Mouse (Mus musculus) limb, embryonic 13.5 days (tissue): ENCODE results near the gene Btn1a1. TPM values are rescaled to one million over a fixed set of nuclear protein-coding genes. Genes with fewer than 3 reads are reported as not detected.

ENCODE experiments used
- ATAC-seq: fragments of 200-750 bp; cut with Nextera tagmentation; 2 replicates; pipeline ENCODE4 v1.8.0; 2017; ENCODE audit warnings: low read depth, moderate number of reproducible peaks, moderate TSS enrichment; ENCODE audit not compliant: low FRiP score
- H3K27ac ChIP-seq: fragments of 300-500 bp; sonication (generic); 2 replicates; pipeline ENCODE4 v1.5.1; 2015; ENCODE audit warnings: inconsistent platforms, mild to moderate bottlenecking, moderate library complexity
- H3K27me3 ChIP-seq: fragments of 300-500 bp; sonication (generic); 2 replicates; pipeline ENCODE4 v1.6.1; 2015; ENCODE audit warnings: mild to moderate bottlenecking, inconsistent platforms
- H3K36me3 ChIP-seq: fragments of 300-500 bp; sonication (generic); 2 replicates; pipeline ENCODE4 v1.6.1; 2015; ENCODE audit warnings: inconsistent platforms, mild to moderate bottlenecking, moderate library complexity
- H3K4me1 ChIP-seq: fragments of 300-500 bp; sonication (generic); 2 replicates; pipeline ENCODE4 v1.6.1; 2015; ENCODE audit warnings: inconsistent platforms
- H3K4me2 ChIP-seq: fragments of 300-500 bp; sonication (generic); replicated peaks from 2 replicates; pipeline ENCODE4 v1.6.1; 2015; ENCODE audit warnings: inconsistent platforms, mild to moderate bottlenecking, moderate library complexity
- H3K4me3 ChIP-seq: fragments of 300-500 bp; sonication (generic); 2 replicates; pipeline ENCODE4 v1.5.1; 2015; ENCODE audit warnings: moderate library complexity, mild to moderate bottlenecking, inconsistent platforms
- H3K9ac ChIP-seq: fragments of 300-500 bp; sonication (generic); 2 replicates; pipeline ENCODE4 v1.6.1; 2015; ENCODE audit warnings: mild to moderate bottlenecking, inconsistent platforms
- H3K9me3 ChIP-seq: fragments of 300-500 bp; sonication (generic); 2 replicates; pipeline ENCODE4 v1.6.1; 2016; ENCODE audit warnings: inconsistent platforms
- WGBS: fragments of 180-500 bp; shearing (Covaris S2); methylation state at CpG from one replicate; pipeline ENCODE4 v1.1.7; 2015; 5-methylcytosine and 5-hydroxymethylcytosine counted together
- polyA plus RNA-seq: library from polyadenylated mRNA; unstranded; fragments of >200 nt; fragmentation: Nextera tagmentation; extraction: Ambion mirVana; gene quantifications from 2 replicates; pipeline ENCODE4 v1.2.1, GENCODE M21; 2015

Btn1a1 gene
- polyA plus RNA-seq, 1 experiment from 2014 or later, result 0.45 TPM

GRCm38 (mm10) chr13:23411311-23412210, 54.1 kb downstream of the Btn1a1 start:
- peak overlapping the region; percentile 40 for H3K4me3 ChIP-seq
- 0 out of 2 replicates have a peak overlapping the region, but pooled peaks have one; percentile 14 for H3K9ac ChIP-seq
- no peaks in the 10 kb centered on the region for H3K36me3 ChIP-seq
- 4% methylated on average over 29 of the region's 29 CpGs for WGBS
- H3K9me3 ChIP-seq, result no peaks in the 10 kb centered on the region
- no peak overlapping the region for H3K27ac ChIP-seq
- ATAC-seq, result no peak
- H3K4me2 ChIP-seq, result peak overlapping the region; percentile 65
- H3K4me1 ChIP-seq, result peaks cover 9% of the 10 kb centered on the region
- H3K27me3 ChIP-seq, result peaks cover 38% of the 10 kb centered on the region

GRCm38 (mm10) chr13:23410632-23411031, 55.1 kb downstream of the Btn1a1 start:
- H3K27me3 ChIP-seq, result peaks cover 38% of the 10 kb centered on the region
- no peak overlapping the region for H3K27ac ChIP-seq
- 71% methylated on average over 9 of the region's 9 CpGs for WGBS
- H3K4me1 ChIP-seq, result peaks cover 9% of the 10 kb centered on the region
- H3K36me3 ChIP-seq, result no peaks in the 10 kb centered on the region
- H3K4me3 ChIP-seq, result no peak overlapping the region
- H3K9ac ChIP-seq, result no peak overlapping the region
- ATAC-seq, result no peak
- no peak overlapping the region for H3K4me2 ChIP-seq
- H3K9me3 ChIP-seq, result no peaks in the 10 kb centered on the region

Other genes starting within 250 kb of the Btn1a1 start
- not detected in 2 replicates for gene Vmn1r222, start 230.0 kb downstream of the Btn1a1 start, polyA plus RNA-seq
- gene Vmn1r223, start 218.8 kb downstream of the Btn1a1 start, polyA plus RNA-seq, result not detected in 2 replicates
- 65.0 and 70.3 TPM in 2 replicates for gene Zfp322a, start 96.7 kb downstream of the Btn1a1 start, polyA plus RNA-seq
- gene Abt1, start 42.0 kb downstream of the Btn1a1 start, polyA plus RNA-seq, result 13.4 and 14.8 TPM in 2 replicates
- 1.4 and 1.5 TPM in 2 replicates for gene Btn2a2, start 23.0 kb upstream of the Btn1a1 start, polyA plus RNA-seq
- gene Hist1h4h, start 65.1 kb upstream of the Btn1a1 start, polyA plus RNA-seq, result 4.1 and 8.4 TPM in 2 replicates
- gene Hist1h2af, start 68.0 kb upstream of the Btn1a1 start, polyA plus RNA-seq, result 9.3 and 10.0 TPM in 2 replicates
- gene Hist1h3g, start 69.5 kb upstream of the Btn1a1 start, polyA plus RNA-seq, result 9.8 and 10.9 TPM in 2 replicates
- 0.74 and 1.0 TPM in 2 replicates for gene Hist1h2bh, start 77.5 kb upstream of the Btn1a1 start, polyA plus RNA-seq
- 1.5 and 1.7 TPM in 2 replicates for gene Hist1h3f, start 78.2 kb upstream of the Btn1a1 start, polyA plus RNA-seq
- 1.0 and 1.9 TPM in 2 replicates for gene Hist1h4f, start 85.7 kb upstream of the Btn1a1 start, polyA plus RNA-seq
- gene Hist1h1d, start 87.4 kb upstream of the Btn1a1 start, polyA plus RNA-seq, result 0.46 and 0.51 TPM in 2 replicates
- 8.2 and 8.9 TPM in 2 replicates for gene Hist1h3e, start 96.5 kb upstream of the Btn1a1 start, polyA plus RNA-seq
- 110 and 115 TPM in 2 replicates for gene Hist1h2ae, start 105.3 kb upstream of the Btn1a1 start, polyA plus RNA-seq
- gene Hist1h2bg, start 105.5 kb upstream of the Btn1a1 start, polyA plus RNA-seq, result 11.2 and 14.4 TPM in 2 replicates
- 9.1 and 16.5 TPM in 2 replicates for gene Hist1h2bf, start 108.3 kb upstream of the Btn1a1 start, polyA plus RNA-seq
- 1.0 and 3.0 TPM in 2 replicates for gene Hist1h2ad, start 108.5 kb upstream of the Btn1a1 start, polyA plus RNA-seq
- 7.8 and 8.4 TPM in 2 replicates for gene Hist1h3d, start 109.9 kb upstream of the Btn1a1 start, polyA plus RNA-seq
- 126 and 130 TPM in 2 replicates for gene Hist1h4d, start 115.7 kb upstream of the Btn1a1 start, polyA plus RNA-seq
- 2.0 and 2.5 TPM in 2 replicates for gene Hist1h2be, start 155.2 kb upstream of the Btn1a1 start, polyA plus RNA-seq
- 19.9 and 21.1 TPM in 2 replicates for gene Hist1h1e, start 156.7 kb upstream of the Btn1a1 start, polyA plus RNA-seq
- gene Hist1h2ac, start 218.0 kb upstream of the Btn1a1 start, polyA plus RNA-seq, result 1.00 and 1.3 TPM in 2 replicates
- 35.3 and 35.7 TPM in 2 replicates for gene Hist1h2bc, start 218.3 kb upstream of the Btn1a1 start, polyA plus RNA-seq
- gene Hist1h1t, start 229.9 kb upstream of the Btn1a1 start, polyA plus RNA-seq, result 0.36 and 0.43 TPM in 2 replicates
- 9.0 and 10.3 TPM in 2 replicates for gene Hist1h4c, start 232.6 kb upstream of the Btn1a1 start, polyA plus RNA-seq
- 5.2 and 5.5 TPM in 2 replicates for gene Hfe, start 245.0 kb upstream of the Btn1a1 start, polyA plus RNA-seq